Mouse (Mus musculus): ENCODE results near the gene Rbmxl1.
"Not testable (repeated sequence)": the region's sequence is repeated elsewhere in the genome, so short reads cannot be mapped to it uniquely, and the experiment has no call there.

Gene Rbmxl1

GRCm38 (mm10) chr8:78496273-78496672 is 12.4 kb downstream of the Rbmxl1 start:
- DNase-seq (ENCODE audit: low read depth in 1 of 2, low spot score in 2 of 2), result not testable (repeated sequence)

GRCm38 (mm10) chr8:78493031-78493430 is 15.7 kb downstream of the Rbmxl1 start:
- DNase-seq (ENCODE audit: low read depth in 1 of 2, low spot score in 2 of 2), result no peak

- DNase-seq (ENCODE audit: low read depth in 1 of 2, low spot score in 2 of 2), result no peak
Observed at GRCm38 (mm10) chr8:78489733-78490132, 19.0 kb downstream of the Rbmxl1 start.

GRCm38 (mm10) chr8:78477051-78477829 is 31.5 kb downstream of the Rbmxl1 start:
- DNase-seq (ENCODE audit: low read depth in 1 of 2, low spot score in 2 of 2), result no peak

GRCm38 (mm10) chr8:78467889-78468288 is 40.8 kb downstream of the Rbmxl1 start:
- DNase-seq (ENCODE audit: low read depth in 1 of 2, low spot score in 2 of 2), result no peak

GRCm38 (mm10) chr8:78463941-78464340 is 44.8 kb downstream of the Rbmxl1 start:
- DNase-seq (ENCODE audit: low read depth in 1 of 2, low spot score in 2 of 2), result no peak

GRCm38 (mm10) chr8:78456441-78456840 is 52.3 kb downstream of the Rbmxl1 start:
- DNase-seq (ENCODE audit: low read depth in 1 of 2, low spot score in 2 of 2), result no peak

Measured in monocyte, adult 2 months (primary cell).